10 mouse cellular contexts compared by ENCODE assay signal in the genomic region with DNA sequence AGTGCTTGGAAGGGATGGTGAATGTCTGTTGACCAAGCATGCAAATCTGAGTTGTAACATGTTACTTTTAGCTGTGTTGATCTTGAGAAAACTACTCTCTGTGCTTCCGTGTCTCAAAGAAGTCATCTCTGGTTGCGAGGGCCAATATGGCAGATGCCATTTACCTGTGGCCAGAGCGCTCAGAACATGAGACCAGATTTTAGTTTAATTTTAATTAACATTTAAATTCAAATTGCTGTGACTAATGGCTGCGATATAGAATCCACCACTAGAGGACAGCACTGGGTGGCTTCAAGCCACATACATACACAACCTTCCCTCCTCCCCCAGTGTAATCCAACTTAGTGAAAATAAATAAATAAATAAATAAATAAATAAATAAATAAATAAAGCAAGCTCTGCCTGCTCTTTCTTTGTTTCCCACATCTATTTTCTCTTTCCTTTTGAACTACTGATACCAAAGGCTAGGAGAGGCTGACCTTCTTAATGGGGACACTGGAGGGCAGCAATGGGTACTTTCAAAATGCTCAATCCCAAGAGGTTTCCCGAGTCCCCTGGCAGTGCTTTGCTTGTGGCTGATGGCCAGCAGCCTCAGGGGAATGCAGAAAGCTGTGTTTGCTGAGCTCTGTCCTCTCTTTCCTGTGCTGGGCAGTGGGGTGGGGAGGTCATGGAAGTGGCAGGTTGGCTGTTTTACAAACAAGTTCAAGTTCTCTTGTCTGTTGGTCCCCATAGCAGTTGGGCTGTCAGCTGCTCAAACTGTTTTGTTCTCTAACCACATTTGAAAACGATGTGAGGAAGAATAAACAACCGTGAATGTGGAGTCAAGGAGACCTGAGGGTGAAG. TPM values are rescaled to one million over a fixed set of nuclear protein-coding genes. Genes with fewer than 3 reads are reported as not detected.
DNase-seq lines count a peak whose midpoint lies in the region; ATAC-seq and TF ChIP-seq lines count a peak whose summit lies in the region.
"Not testable (repeated sequence)": the region's sequence is repeated elsewhere in the genome, so short reads cannot be mapped to it uniquely, and the experiment has no call there.
"Had no signal": no experiment of that assay in that cellular context is flagged by ENCODE, and none has a peak within 500 bp of the region (broad histone marks: within the 10 kb centered on the region; RNA-seq: fewer than 3 reads in every experiment).

No protein-coding gene starts in this region.

- peak; percentile 39; the same call in 1 of the 2 replicates for ATAC-seq in hindbrain, embryonic 15.5 days (ENCODE audit: low FRiP score, low read depth)
- ATAC-seq in lung, postnatal 0 days, result peak; percentile 76

- not testable (repeated sequence) for TF ChIP-seq CTCF in cerebellum, adult 2 months (IDR thresholded peaks at IDR 0.05; ENCODE audit: borderline replicate concordance, insufficient read depth, low read depth, low read length)
- TF ChIP-seq CTCF in lung, postnatal 0 days (IDR thresholded peaks at IDR 0.05), result peak; percentile 52

- H3K4me2 ChIP-seq in hindbrain, embryonic 15.5 days; lung, postnatal 0 days (replicated peaks; ENCODE audit: low read depth, low read length): not testable (repeated sequence)

- not testable (repeated sequence) for H3K9me3 ChIP-seq in hindbrain, embryonic 15.5 days; lung, postnatal 0 days (ENCODE audit: low read length)

- not testable (repeated sequence) for TF ChIP-seq EP300 in lung, postnatal 0 days (IDR thresholded peaks at IDR 0.05)

- H3K4me3 ChIP-seq in cerebellum, adult 2 months (replicated peaks; ENCODE audit: insufficient read depth, low read depth, low read length); hindbrain, embryonic 15.5 days; lung, postnatal 0 days (ENCODE audit: low read depth, low read length): not testable (repeated sequence)

- not testable (repeated sequence) for H3K9ac ChIP-seq in hindbrain, embryonic 15.5 days; lung, postnatal 0 days (replicated peaks; ENCODE audit: low read depth)

- DNase-seq in MN1 (ENCODE audit: low spot score), result peak; percentile 81
- DNase-seq in cerebellum, adult 2 months, result peak; percentile 60 to 68
- DNase-seq in frontal cortex, postnatal 36 days (ENCODE audit: low spot score in 2 of 2), result peak; percentile 81 to 92
- peak; percentile 94 to 97 for DNase-seq in layer of hippocampus, postnatal 10 days (ENCODE audit: low spot score in 2 of 2)
- peak; percentile 89 for DNase-seq in lung, postnatal 0 days (ENCODE audit: low spot score)
- DNase-seq in right cerebral cortex, adult 2 months (ENCODE audit: low spot score in 2 of 2), result peak; percentile 92 to 93
- peak; percentile 77 for DNase-seq in urinary bladder, postnatal 10 days (ENCODE audit: low spot score)

- not testable (repeated sequence) for H3K27ac ChIP-seq in cerebellum, adult 2 months (ENCODE audit: insufficient read depth, low read length); hindbrain, embryonic 15.5 days (replicated peaks); lung, postnatal 0 days (ENCODE audit: low read length)

- not testable (repeated sequence) for H3K27me3 ChIP-seq in cerebellum, adult 2 months (ENCODE audit: control insufficient read depth, insufficient read depth, low read length); hindbrain, embryonic 15.5 days; lung, postnatal 0 days (replicated peaks; ENCODE audit: insufficient read depth, low read length)

- not testable (repeated sequence) for H3K4me1 ChIP-seq in cerebellum, adult 2 months (ENCODE audit: control insufficient read depth, insufficient read depth, low read length); hindbrain, embryonic 15.5 days (replicated peaks); lung, postnatal 0 days (ENCODE audit: insufficient read depth, low read depth, low read length)

- not testable (repeated sequence) for TF ChIP-seq POLR2A in cerebellum, adult 2 months (IDR thresholded peaks at IDR 0.05; ENCODE audit: borderline replicate concordance, insufficient read depth, low read length)

- 62% methylated on average over 7 of the region's 7 CpGs for WGBS in cerebellum, adult 2 months
- 70% methylated on average over 7 of the region's 7 CpGs for WGBS in hindbrain, embryonic 15.5 days
- WGBS in lung, postnatal 0 days, result 57% methylated on average over 7 of the region's 7 CpGs

- not testable (repeated sequence) for H3K36me3 ChIP-seq in hindbrain, embryonic 15.5 days; lung, postnatal 0 days (ENCODE audit: insufficient read depth, low read length)

RNA-seq across cellular contexts. Expression of a gene that starts 22.2 kb away (rescaled TPM):
- 0.11 TPM in 1 of 2 replicates, not detected in the other for polyA plus RNA-seq in cerebellum, adult 2 months (2012; rRNA removed)
- not detected in 2 replicates for polyA plus RNA-seq in hindbrain, embryonic 15.5 days (2015; fragmentation: Nextera tagmentation; extraction: Ambion mirVana)
- not detected for total RNA-seq in layer of hippocampus, postnatal 10 days (2021)
- polyA plus RNA-seq in lung, postnatal 0 days (2015; fragmentation: Nextera tagmentation; extraction: Ambion mirVana), result 0.07 TPM in 1 of 2 replicates, not detected in the other
- polyA plus RNA-seq: embryonic facial prominence, embryonic 12.5 days; neural tube, embryonic 14.5 days had no signal
